Comparison of ENCODE assay signal across 22 mouse cellular contexts in the genomic region with DNA sequence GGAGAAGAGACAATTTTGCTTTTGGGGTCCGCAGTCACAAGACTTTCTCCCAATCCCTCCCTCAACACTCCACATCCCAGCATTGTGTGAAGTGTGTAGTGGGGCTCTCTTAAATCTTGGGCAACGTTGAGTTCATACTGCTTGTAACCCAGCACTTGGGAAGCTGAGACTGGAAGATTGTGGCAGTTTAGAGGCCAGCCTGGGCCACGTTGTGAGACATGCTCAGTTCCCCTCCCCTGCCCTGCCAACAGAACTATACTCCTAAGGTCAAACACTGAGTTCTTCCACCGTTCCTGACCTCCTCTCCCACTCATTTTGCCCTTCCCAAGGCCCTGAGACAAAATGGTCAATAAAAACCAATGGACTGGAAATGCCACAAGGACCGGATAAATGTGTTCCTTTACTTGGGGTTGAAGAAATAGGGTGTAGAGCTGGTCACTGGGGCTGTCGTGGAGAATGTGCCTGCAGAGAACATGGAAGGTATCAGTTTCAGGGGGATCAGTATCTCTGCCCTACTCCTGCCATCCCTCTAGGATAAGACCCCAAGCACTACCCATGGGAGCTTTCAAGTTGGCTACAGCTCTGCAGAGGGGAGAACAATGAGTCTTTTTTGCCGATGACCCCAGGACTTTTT. TPM values are rescaled to one million over a fixed set of nuclear protein-coding genes. Genes with fewer than 3 reads are reported as not detected.
"Had no signal": no experiment of that assay in that cellular context is flagged by ENCODE, and none has a peak within 500 bp of the region (broad histone marks: within the 10 kb centered on the region; RNA-seq: fewer than 3 reads in every experiment).

No protein-coding gene starts in this region.

- ATAC-seq: intestine, postnatal 0 days; liver, postnatal 0 days; lung, postnatal 0 days; midbrain, embryonic 15.5 days had no signal

- H3K4me3 ChIP-seq: limb, embryonic 12.5 days; limb, embryonic 15.5 days; midbrain, embryonic 12.5 days; midbrain, embryonic 15.5 days; myocyte; neural tube, embryonic 13.5 days had no signal

- H3K9ac ChIP-seq: limb, embryonic 12.5 days; limb, embryonic 15.5 days; liver, embryonic 14.5 days; liver, postnatal 0 days; lung, embryonic 14.5 days; midbrain, embryonic 12.5 days; midbrain, embryonic 15.5 days; neural tube, embryonic 13.5 days had no signal

- H3K4me2 ChIP-seq: limb, embryonic 12.5 days; limb, embryonic 15.5 days; liver, embryonic 11.5 days; lung, embryonic 14.5 days; midbrain, embryonic 12.5 days; midbrain, embryonic 15.5 days; neural tube, embryonic 13.5 days had no signal

- H3K9me3 ChIP-seq: limb, embryonic 12.5 days; limb, embryonic 15.5 days; midbrain, embryonic 12.5 days; midbrain, embryonic 15.5 days; neural tube, embryonic 13.5 days had no signal

- H3K27me3 ChIP-seq: limb, embryonic 12.5 days; limb, embryonic 15.5 days; midbrain, embryonic 12.5 days; midbrain, embryonic 15.5 days; neural tube, embryonic 13.5 days had no signal

- H3K36me3 ChIP-seq: limb, embryonic 12.5 days; limb, embryonic 15.5 days; midbrain, embryonic 12.5 days; midbrain, embryonic 15.5 days; neural tube, embryonic 13.5 days had no signal

- H3K4me1 ChIP-seq: limb, embryonic 12.5 days; limb, embryonic 15.5 days; midbrain, embryonic 12.5 days; midbrain, embryonic 15.5 days; neural tube, embryonic 13.5 days had no signal

- DNase-seq: left cerebral cortex, postnatal 4 days; liver, postnatal 0 days; lung, embryonic 14.5 days; retina, postnatal 1 day; thymus, adult 2 months; thymus, postnatal 14 days had no signal

- H3K27ac ChIP-seq: limb, embryonic 12.5 days; limb, embryonic 15.5 days; liver, embryonic 14.5 days; macrophage; midbrain, embryonic 12.5 days; midbrain, embryonic 15.5 days; neural tube, embryonic 13.5 days; stomach, postnatal 0 days had no signal

RNA-seq across cellular contexts. Expression of a gene that starts 57.0 kb away (rescaled TPM):
- total RNA-seq: left cerebral cortex, adult 8-10 months; left cerebral cortex, postnatal 4 days; megakaryocyte-erythroid progenitor cell, adult 5-6 weeks; neutrophil, adult 5-6 weeks had no signal
- polyA plus RNA-seq: midbrain, embryonic 12.5 days; midbrain, embryonic 15.5 days; neural tube, embryonic 13.5 days; stomach, embryonic 14.5 days had no signal
